Mouse (Mus musculus) heart, postnatal 0 days (tissue): ENCODE measurements at regions not wholly inside any gene's neighbourhood (a gene's known extent, or its start where the extent isn't known, plus 50 kb on each side); places are given as distances from the start of the nearest gene placed in this dataset.

Source experiments
- CTCF ChIP-seq: IDR thresholded peaks from 2 replicates; pipeline ENCODE4 v1.5.1; 2016; ENCODE audit warnings: antibody characterized with exemption, control low read depth, low read depth
- EP300 ChIP-seq: IDR thresholded peaks from 2 replicates; pipeline ENCODE4 v1.6.1; 2016; ENCODE audit warnings: antibody characterized with exemption, low read depth

GRCm38 (mm10) chr11:56741857-56742256 lies 269.3 kb upstream of the Gria1 start:
- TF ChIP-seq CTCF (no peak), EP300 (no peak)
